In genomic region chr1:13494727-13495404, GRCm38 (mm10) we compare ENCODE assay signal across 7 mouse cellular contexts.
DNase-seq lines count a peak whose midpoint lies in the region; ATAC-seq and TF ChIP-seq lines count a peak whose summit lies in the region.

No protein-coding gene starts in this region.

- 14% methylated on average over 16 of the region's 16 CpGs for WGBS in forebrain, embryonic 11.5 days
- WGBS in kidney, postnatal 0 days: 8% methylated on average over 16 of the region's 16 CpGs
- WGBS in midbrain, postnatal 0 days: 17% methylated on average over 16 of the region's 16 CpGs

- H3K36me3 ChIP-seq in testis, adult 2 months (ENCODE audit: control insufficient read depth, insufficient read depth, low read length): no peaks in the 10 kb centered on the region
- no peaks in the 10 kb centered on the region for H3K36me3 ChIP-seq in forebrain, embryonic 11.5 days (ENCODE audit: control insufficient read depth, insufficient read depth, low read length)
- H3K36me3 ChIP-seq in kidney, postnatal 0 days (ENCODE audit: insufficient read depth, low read length): no peaks in the 10 kb centered on the region
- no peaks in the 10 kb centered on the region for H3K36me3 ChIP-seq in midbrain, postnatal 0 days (ENCODE audit: insufficient read depth, low read length)

- TF ChIP-seq POLR2A in testis, adult 2 months (IDR thresholded peaks at IDR 0.05; ENCODE audit: control insufficient read depth, low read depth, low read length): no peak

- H3K27me3 ChIP-seq in testis, adult 2 months (ENCODE audit: control insufficient read depth, insufficient read depth, low read length): no peaks in the 10 kb centered on the region
- no peaks in the 10 kb centered on the region for H3K27me3 ChIP-seq in forebrain, embryonic 11.5 days (ENCODE audit: control insufficient read depth, insufficient read depth, low read length)
- no peaks in the 10 kb centered on the region for H3K27me3 ChIP-seq in kidney, postnatal 0 days (ENCODE audit: insufficient read depth, low read length)
- H3K27me3 ChIP-seq in midbrain, postnatal 0 days (ENCODE audit: insufficient read depth, low read length): no peaks in the 10 kb centered on the region

- ATAC-seq in forebrain, embryonic 11.5 days (replicated peaks; ENCODE audit: low FRiP score): no peak
- ATAC-seq in kidney, postnatal 0 days (replicated peaks; ENCODE audit: low FRiP score, low read depth): no peak
- no peak for ATAC-seq in midbrain, postnatal 0 days (ENCODE audit: low FRiP score)

- no peak overlapping the region for H3K27ac ChIP-seq in testis, adult 2 months (ENCODE audit: control insufficient read depth, insufficient read depth, low read depth, low read length)
- H3K27ac ChIP-seq in forebrain, embryonic 11.5 days (ENCODE audit: low read depth, low read length): no peak overlapping the region
- no peak overlapping the region for H3K27ac ChIP-seq in kidney, postnatal 0 days
- no peak overlapping the region for H3K27ac ChIP-seq in midbrain, postnatal 0 days (ENCODE audit: low read depth, low read length)

- DNase-seq in testis, postnatal 10 days (ENCODE audit: low spot score): no peak
- no peak for DNase-seq in forebrain, embryonic 11.5 days (ENCODE audit: low spot score)
- DNase-seq in kidney, postnatal 0 days (ENCODE audit: low spot score): peak; percentile 40
- no peak for DNase-seq in midbrain, postnatal 0 days (ENCODE audit: low spot score)
- DNase-seq in layer of hippocampus, postnatal 36 days: no peak
- DNase-seq in ovary, adult 18-20 months (ENCODE audit: low spot score): no peak

- no peak for TF ChIP-seq CTCF in testis, adult 2 months (IDR thresholded peaks at IDR 0.05; ENCODE audit: control insufficient read depth, insufficient read depth, insufficient replicate concordance, low read depth, low read length)
- TF ChIP-seq CTCF in kidney, postnatal 0 days (IDR thresholded peaks at IDR 0.05; ENCODE audit: low read depth): no peak
- TF ChIP-seq CTCF in midbrain, postnatal 0 days (IDR thresholded peaks at IDR 0.05): no peak

- H3K4me3 ChIP-seq in testis, adult 2 months (ENCODE audit: control insufficient read depth, low read depth, low read length): peak overlapping the region; percentile 61
- 0 out of 2 replicates have a peak overlapping the region, but pooled peaks have one; percentile 1 for H3K4me3 ChIP-seq in forebrain, embryonic 11.5 days (ENCODE audit: low read depth, low read length)
- peak overlapping the region; percentile 15 for H3K4me3 ChIP-seq in kidney, postnatal 0 days (replicated peaks; ENCODE audit: low read depth, low read length)
- peak overlapping the region; percentile 31; the same call in 1 of the 2 replicates for H3K4me3 ChIP-seq in midbrain, postnatal 0 days (ENCODE audit: low read depth, low read length)

- H3K4me2 ChIP-seq in forebrain, embryonic 11.5 days (ENCODE audit: low read depth, low read length, severe bottlenecking): peak overlapping the region; percentile 24
- H3K4me2 ChIP-seq in kidney, postnatal 0 days (ENCODE audit: low read length): peak overlapping the region; percentile 44
- H3K4me2 ChIP-seq in midbrain, postnatal 0 days (ENCODE audit: low read depth, low read length, poor library complexity, severe bottlenecking): peak overlapping the region; percentile 49

- no peaks in the 10 kb centered on the region; the same call in 1 of the 2 replicates for H3K4me1 ChIP-seq in testis, adult 2 months (ENCODE audit: control insufficient read depth, insufficient read depth, low read length)
- H3K4me1 ChIP-seq in forebrain, embryonic 11.5 days (replicated peaks; ENCODE audit: control insufficient read depth, insufficient read depth, low read length): no peaks in the 10 kb centered on the region
- H3K4me1 ChIP-seq in kidney, postnatal 0 days (replicated peaks; ENCODE audit: insufficient read depth, low read length): no peaks in the 10 kb centered on the region
- no peaks in the 10 kb centered on the region for H3K4me1 ChIP-seq in midbrain, postnatal 0 days (ENCODE audit: insufficient read depth, low read length)

- H3K9ac ChIP-seq in forebrain, embryonic 11.5 days (ENCODE audit: low read length): no peak overlapping the region; the same call in 1 of the 2 replicates
- H3K9ac ChIP-seq in kidney, postnatal 0 days (ENCODE audit: low read depth, low read length): no peak overlapping the region
- no peak overlapping the region for H3K9ac ChIP-seq in midbrain, postnatal 0 days (replicated peaks; ENCODE audit: low read length, poor library complexity, severe bottlenecking)

- no peaks in the 10 kb centered on the region for H3K9me3 ChIP-seq in forebrain, embryonic 11.5 days (ENCODE audit: control insufficient read depth, low read length)
- no peaks in the 10 kb centered on the region for H3K9me3 ChIP-seq in kidney, postnatal 0 days (replicated peaks; ENCODE audit: low read length)
- no peaks in the 10 kb centered on the region for H3K9me3 ChIP-seq in midbrain, postnatal 0 days (ENCODE audit: low read length)

Comparison
In these comparisons a context has a peak if more than half of its experiments do, and no peak if none do; other contexts are left out.
1. H3K4me3 ChIP-seq: peak in every context shown above with its lines; median percentile 61 in testis, adult 2 months; 31 in midbrain, postnatal 0 days; 15 in kidney, postnatal 0 days; 1 in forebrain, embryonic 11.5 days.